Mouse (Mus musculus): ENCODE measurements at regions not wholly inside any gene's neighbourhood (a gene's known extent, or its start where the extent isn't known, plus 50 kb on each side); places are given as distances from the start of the nearest gene placed in this dataset.
"Not testable (repeated sequence)": the region's sequence is repeated elsewhere in the genome, so short reads cannot be mapped to it uniquely, and the experiment has no call there.

- not testable (repeated sequence) for TF ChIP-seq CTCF (conservative IDR thresholded peaks at IDR 0.05; ENCODE audit: low read length); POU5F1 (IDR thresholded peaks at IDR 0.05; ENCODE audit: borderline replicate concordance, low read length)
- TF ChIP-seq NANOG (IDR thresholded peaks at IDR 0.05; ENCODE audit: borderline replicate concordance, low read length): peak; percentile 72; the same call in 1 of the 2 replicates
Observed at GRCm38 (mm10) chr13:87314022-87314421, 1267.3 kb upstream of the Cox7c start.

Measured in E14TG2a.4 (cell line).